Comparison of ENCODE assay signal across 9 mouse cellular contexts in genomic region chr7:141429310-141429709, GRCm38 (mm10). TPM values are rescaled to one million over a fixed set of nuclear protein-coding genes. Genes with fewer than 3 reads are reported as not detected.
DNase-seq lines count a peak whose midpoint lies in the region; ATAC-seq and TF ChIP-seq lines count a peak whose summit lies in the region.
"Had no signal": no experiment of that assay in that cellular context is flagged by ENCODE, and none has a peak within 500 bp of the region (broad histone marks: within the 10 kb centered on the region; RNA-seq: fewer than 3 reads in every experiment).

Gene Cend1, minus strand, starts transcription at chr7:141429491.

- 0 out of 2 replicates have a peak, but pooled peaks cover 8% of the 10 kb centered on the region for H3K36me3 ChIP-seq in heart, embryonic 11.5 days (ENCODE audit: control insufficient read depth, insufficient read depth, low read length)
- H3K36me3 ChIP-seq in kidney, postnatal 0 days (ENCODE audit: insufficient read depth, low read length): peaks cover 23% of the 10 kb centered on the region; the same call in 1 of the 2 replicates
- peaks cover 55% of the 10 kb centered on the region for H3K36me3 ChIP-seq in neural tube, embryonic 13.5 days

- 3% methylated on average over 19 of the region's 19 CpGs for WGBS in heart, embryonic 11.5 days (ENCODE audit: insufficient replicate concordance)
- 5% methylated on average over 19 of the region's 19 CpGs for WGBS in kidney, postnatal 0 days
- WGBS in neural tube, embryonic 13.5 days: 3% methylated on average over 19 of the region's 19 CpGs

- no peaks in the 10 kb centered on the region for H3K9me3 ChIP-seq in heart, embryonic 11.5 days (replicated peaks; ENCODE audit: control insufficient read depth, low read length)
- H3K9me3 ChIP-seq in kidney, postnatal 0 days (replicated peaks; ENCODE audit: low read length): no peaks in the 10 kb centered on the region
- H3K9me3 ChIP-seq in neural tube, embryonic 13.5 days: no peaks in the 10 kb centered on the region
- H3K9me3 ChIP-seq: liver, embryonic 15.5 days had no signal

- peak within 1 kb of the TSS; percentile 71 for H3K27ac ChIP-seq in heart, embryonic 11.5 days (ENCODE audit: low read depth, low read length)
- no peak within 1 kb of the TSS for H3K27ac ChIP-seq in kidney, postnatal 0 days
- H3K27ac ChIP-seq in neural tube, embryonic 13.5 days (replicated peaks): peak within 1 kb of the TSS; percentile 87
- H3K27ac ChIP-seq: liver, embryonic 15.5 days had no signal

- H3K27me3 ChIP-seq in heart, embryonic 11.5 days (ENCODE audit: control insufficient read depth, insufficient read depth, low read length): no peaks in the 10 kb centered on the region
- H3K27me3 ChIP-seq in kidney, postnatal 0 days (ENCODE audit: insufficient read depth, low read length): no peaks in the 10 kb centered on the region
- H3K27me3 ChIP-seq in neural tube, embryonic 13.5 days: no peaks in the 10 kb centered on the region

- peak within 1 kb of the TSS; percentile 43; the same call in 1 of the 2 replicates for H3K9ac ChIP-seq in heart, embryonic 11.5 days (ENCODE audit: low read depth, low read length)
- no peak within 1 kb of the TSS for H3K9ac ChIP-seq in kidney, postnatal 0 days (ENCODE audit: low read depth, low read length)
- H3K9ac ChIP-seq in neural tube, embryonic 13.5 days: peak within 1 kb of the TSS; percentile 87
- H3K9ac ChIP-seq: liver, embryonic 15.5 days had no signal

- DNase-seq in adrenal gland, postnatal 10 days: peak; percentile 60
- no peak for DNase-seq in adrenal gland, postnatal 4 days (ENCODE audit: low spot score in 2 of 2)
- DNase-seq in cerebellum, postnatal 36 days: peak; percentile 92
- peak; percentile 61 for DNase-seq in kidney, postnatal 0 days (ENCODE audit: low spot score)
- DNase-seq in liver: peak; percentile 63
- DNase-seq in spleen, adult 12 weeks (ENCODE audit: low spot score): no peak

- peak within 1 kb of the TSS; percentile 16 for H3K4me3 ChIP-seq in heart, embryonic 11.5 days (ENCODE audit: low read depth, low read length)
- H3K4me3 ChIP-seq in kidney, postnatal 0 days (replicated peaks; ENCODE audit: low read depth, low read length): no peak within 1 kb of the TSS
- H3K4me3 ChIP-seq in neural tube, embryonic 13.5 days: peak within 1 kb of the TSS; percentile 62
- H3K4me3 ChIP-seq: liver, embryonic 15.5 days had no signal

- peak within 1 kb of the TSS; percentile 35 for H3K4me2 ChIP-seq in heart, embryonic 11.5 days
- H3K4me2 ChIP-seq in kidney, postnatal 0 days (ENCODE audit: low read length): 0 out of 2 replicates have a peak within 1 kb of the TSS, but pooled peaks have one; percentile 23
- peak within 1 kb of the TSS; percentile 88 for H3K4me2 ChIP-seq in neural tube, embryonic 13.5 days
- H3K4me2 ChIP-seq: liver, embryonic 15.5 days had no signal

- peak; percentile 56 for ATAC-seq in heart, embryonic 11.5 days (replicated peaks; ENCODE audit: insufficient number of reproducible peaks, low FRiP score, low TSS enrichment)
- peak; percentile 54 for ATAC-seq in kidney, postnatal 0 days (replicated peaks; ENCODE audit: low FRiP score, low read depth)
- peak; percentile 86 for ATAC-seq in neural tube, embryonic 13.5 days (ENCODE audit: low read depth)

- H3K4me1 ChIP-seq in heart, embryonic 11.5 days (ENCODE audit: control insufficient read depth, insufficient read depth, low read length): peaks cover 30% of the 10 kb centered on the region
- H3K4me1 ChIP-seq in kidney, postnatal 0 days (replicated peaks; ENCODE audit: insufficient read depth, low read length): peaks cover 3% of the 10 kb centered on the region; the same call in 1 of the 2 replicates
- H3K4me1 ChIP-seq in neural tube, embryonic 13.5 days (replicated peaks): peaks cover 44% of the 10 kb centered on the region

- TF ChIP-seq CTCF in kidney, postnatal 0 days (IDR thresholded peaks at IDR 0.05; ENCODE audit: low read depth): no peak

RNA-seq across cellular contexts. Expression of gene Cend1, which starts in this region (rescaled TPM):
- total RNA-seq in adrenal gland, postnatal 10 days (2021): 1 to 10 TPM; 2.5 to 6.4 TPM
- total RNA-seq in adrenal gland, postnatal 4 days (2021): 1 to 10 TPM; 2.7 to 4.8 TPM
- 7.4 and 9.3 TPM in 2 replicates for polyA plus RNA-seq in heart, embryonic 11.5 days (2014; fragmentation: Nextera tagmentation; extraction: Ambion mirVana)
- polyA plus RNA-seq in kidney, postnatal 0 days (2015; fragmentation: Nextera tagmentation; extraction: Ambion mirVana): 2.2 and 2.3 TPM in 2 replicates
- 94.3 and 111 TPM in 2 replicates for polyA plus RNA-seq in neural tube, embryonic 13.5 days (2015; fragmentation: Nextera tagmentation; extraction: Ambion mirVana)
- polyA plus RNA-seq: liver, embryonic 15.5 days had no signal

Comparison
In these comparisons a context has a peak if more than half of its experiments do, and no peak if none do; other contexts are left out.
1. DNase-seq: peak in adrenal gland, postnatal 10 days (single experiment), cerebellum, postnatal 36 days (2 of 2), kidney, postnatal 0 days (single experiment) and liver (single experiment); none in adrenal gland, postnatal 4 days (0 of 2) and spleen, adult 12 weeks (single experiment).
2. H3K4me2 ChIP-seq: peak in every context shown above with its lines; median percentile 88 in neural tube, embryonic 13.5 days; 35 in heart, embryonic 11.5 days; 23 in kidney, postnatal 0 days.
3. Peak in every context shown above with its lines, with median percentiles within 50 percentile points of each other: ATAC-seq.